32 mouse cellular contexts compared by ENCODE assay signal in the genomic region with DNA sequence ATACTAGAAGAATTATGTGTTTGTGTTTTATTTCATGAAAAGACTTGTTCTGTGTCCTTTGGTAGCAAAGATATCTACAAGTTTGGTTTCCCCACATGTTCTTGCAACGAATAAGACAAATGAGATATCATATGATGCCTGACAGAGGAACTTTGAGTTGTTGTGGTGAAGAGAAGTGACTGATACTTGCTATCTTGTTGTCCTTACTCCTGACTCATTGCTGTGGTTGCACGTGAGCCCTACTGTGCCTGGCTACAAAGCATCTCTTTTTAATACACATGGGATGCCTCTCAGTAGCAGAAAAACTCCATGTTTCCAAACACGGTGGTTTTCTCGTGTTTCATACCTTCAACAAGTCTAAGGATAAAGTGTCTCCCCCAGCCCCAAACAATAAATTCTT.
"Had no signal": no experiment of that assay in that cellular context is flagged by ENCODE, and none has a peak within 500 bp of the region (broad histone marks: within the 10 kb centered on the region; RNA-seq: fewer than 3 reads in every experiment).

No protein-coding gene starts in this region.

- H3K4me3 ChIP-seq: limb, embryonic 10.5 days; limb, embryonic 12.5 days; limb, embryonic 13.5 days; limb, embryonic 15.5 days; liver, embryonic 12.5 days; liver, embryonic 13.5 days; liver, embryonic 15.5 days; lung, embryonic 15.5 days; megakaryocyte, embryonic 14.5 days; midbrain, embryonic 10.5 days; midbrain, embryonic 12.5 days; midbrain, embryonic 13.5 days; midbrain, embryonic 15.5 days; myocyte; neural tube, embryonic 12.5 days had no signal

- H3K27ac ChIP-seq: limb, embryonic 10.5 days; limb, embryonic 12.5 days; limb, embryonic 13.5 days; limb, embryonic 15.5 days; liver, embryonic 12.5 days; liver, embryonic 13.5 days; liver, embryonic 14.5 days; liver, embryonic 15.5 days; lung, embryonic 15.5 days; macrophage; midbrain, embryonic 10.5 days; midbrain, embryonic 12.5 days; midbrain, embryonic 13.5 days; midbrain, embryonic 15.5 days; neural tube, embryonic 12.5 days had no signal

- ATAC-seq: liver, embryonic 12.5 days; liver, postnatal 0 days; lung, postnatal 0 days; midbrain, embryonic 13.5 days; midbrain, embryonic 15.5 days; midbrain, embryonic 16.5 days had no signal

- H3K9ac ChIP-seq: limb, embryonic 12.5 days; limb, embryonic 13.5 days; limb, embryonic 15.5 days; liver, embryonic 12.5 days; liver, embryonic 13.5 days; liver, embryonic 14.5 days; liver, embryonic 15.5 days; liver, postnatal 0 days; lung, embryonic 14.5 days; lung, embryonic 15.5 days; midbrain, embryonic 12.5 days; midbrain, embryonic 13.5 days; midbrain, embryonic 15.5 days; neural tube, embryonic 12.5 days had no signal

- H3K9me3 ChIP-seq: limb, embryonic 10.5 days; limb, embryonic 12.5 days; limb, embryonic 13.5 days; limb, embryonic 15.5 days; liver, embryonic 12.5 days; liver, embryonic 13.5 days; liver, embryonic 15.5 days; lung, embryonic 15.5 days; midbrain, embryonic 10.5 days; midbrain, embryonic 12.5 days; midbrain, embryonic 13.5 days; midbrain, embryonic 15.5 days; neural tube, embryonic 12.5 days had no signal

- H3K4me1 ChIP-seq: limb, embryonic 10.5 days; limb, embryonic 12.5 days; limb, embryonic 13.5 days; limb, embryonic 15.5 days; liver, embryonic 12.5 days; liver, embryonic 13.5 days; liver, embryonic 15.5 days; lung, embryonic 15.5 days; midbrain, embryonic 10.5 days; midbrain, embryonic 12.5 days; midbrain, embryonic 13.5 days; midbrain, embryonic 15.5 days; neural tube, embryonic 12.5 days had no signal

- H3K4me2 ChIP-seq: limb, embryonic 12.5 days; limb, embryonic 13.5 days; limb, embryonic 15.5 days; liver, embryonic 11.5 days; liver, embryonic 12.5 days; liver, embryonic 13.5 days; liver, embryonic 15.5 days; lung, embryonic 14.5 days; lung, embryonic 15.5 days; midbrain, embryonic 11.5 days; midbrain, embryonic 12.5 days; midbrain, embryonic 13.5 days; midbrain, embryonic 15.5 days; neural tube, embryonic 12.5 days had no signal

- H3K27me3 ChIP-seq: limb, embryonic 12.5 days; liver, embryonic 12.5 days; liver, embryonic 13.5 days; liver, embryonic 15.5 days; lung, embryonic 15.5 days; midbrain, embryonic 12.5 days; midbrain, embryonic 13.5 days; midbrain, embryonic 15.5 days; neural tube, embryonic 12.5 days had no signal

- H3K36me3 ChIP-seq: limb, embryonic 10.5 days; limb, embryonic 12.5 days; limb, embryonic 13.5 days; limb, embryonic 15.5 days; liver, embryonic 12.5 days; liver, embryonic 13.5 days; liver, embryonic 15.5 days; lung, embryonic 15.5 days; midbrain, embryonic 10.5 days; midbrain, embryonic 12.5 days; midbrain, embryonic 13.5 days; midbrain, embryonic 15.5 days; neural tube, embryonic 12.5 days had no signal

- DNase-seq: left cerebral cortex, postnatal 4 days; liver; liver, embryonic 13.5 days; liver, postnatal 0 days; lung, adult 18-20 months; lung, adult 2 months; lung, embryonic 14.5 days; lung, postnatal 10 days; lung, postnatal 14 days; lung, postnatal 36 days; lung, postnatal 4 days; midbrain, embryonic 14.5 days had no signal
